Mouse (Mus musculus) small intestine, adult 2 months (tissue): ENCODE measurements around the gene Camk2b.

Experiments used
- CTCF ChIP-seq: fragments of 200-500 bp; IDR thresholded peaks from 2 replicates; pipeline ENCODE4 v1.5.1; 2012; ENCODE audit warnings: low read depth, mild to moderate bottlenecking, control low read depth, inconsistent platforms, low read length, moderate library complexity, mixed read lengths; ENCODE audit not compliant: insufficient replicate concordance, insufficient read length; ENCODE audit errors: extremely low read depth
- POLR2A ChIP-seq: fragments of 200-500 bp; IDR thresholded peaks from 2 replicates; pipeline ENCODE4 v1.6.1; 2012; ENCODE audit warnings: low read depth, mild to moderate bottlenecking, control low read depth, inconsistent platforms, low read length, moderate library complexity

- TF ChIP-seq POLR2A = no peak
- no peak for TF ChIP-seq CTCF
Observed at GRCm38 (mm10) chr11:6066176-6066575, at the start of gene Camk2b.
